Mouse (Mus musculus): ENCODE data around the gene Mpped2.
A peak's percentile ranks its signal among the peaks of the same experiment; 100 is the strongest.

The Mpped2 gene

DNA sequence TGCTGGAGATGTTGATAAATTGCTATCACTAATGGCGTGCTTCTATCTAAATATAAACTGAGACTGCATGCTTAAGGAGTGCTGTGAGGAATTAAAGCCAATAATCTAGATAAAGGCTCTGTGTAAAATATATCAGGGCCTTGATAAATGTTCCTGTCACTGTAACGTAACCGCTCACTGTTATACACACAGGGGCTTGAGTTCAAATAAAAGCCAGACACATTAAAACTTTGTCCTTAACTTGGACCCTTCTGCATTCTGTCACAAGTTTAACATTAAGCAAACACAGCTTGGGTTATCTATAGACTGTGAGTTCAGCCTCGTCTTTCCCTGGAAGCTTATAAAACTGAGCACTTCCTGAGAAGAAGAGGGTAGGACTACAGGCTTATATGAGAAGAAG lies 164.6 kb downstream of the Mpped2 start:
- no peak for DNase-seq

DNA sequence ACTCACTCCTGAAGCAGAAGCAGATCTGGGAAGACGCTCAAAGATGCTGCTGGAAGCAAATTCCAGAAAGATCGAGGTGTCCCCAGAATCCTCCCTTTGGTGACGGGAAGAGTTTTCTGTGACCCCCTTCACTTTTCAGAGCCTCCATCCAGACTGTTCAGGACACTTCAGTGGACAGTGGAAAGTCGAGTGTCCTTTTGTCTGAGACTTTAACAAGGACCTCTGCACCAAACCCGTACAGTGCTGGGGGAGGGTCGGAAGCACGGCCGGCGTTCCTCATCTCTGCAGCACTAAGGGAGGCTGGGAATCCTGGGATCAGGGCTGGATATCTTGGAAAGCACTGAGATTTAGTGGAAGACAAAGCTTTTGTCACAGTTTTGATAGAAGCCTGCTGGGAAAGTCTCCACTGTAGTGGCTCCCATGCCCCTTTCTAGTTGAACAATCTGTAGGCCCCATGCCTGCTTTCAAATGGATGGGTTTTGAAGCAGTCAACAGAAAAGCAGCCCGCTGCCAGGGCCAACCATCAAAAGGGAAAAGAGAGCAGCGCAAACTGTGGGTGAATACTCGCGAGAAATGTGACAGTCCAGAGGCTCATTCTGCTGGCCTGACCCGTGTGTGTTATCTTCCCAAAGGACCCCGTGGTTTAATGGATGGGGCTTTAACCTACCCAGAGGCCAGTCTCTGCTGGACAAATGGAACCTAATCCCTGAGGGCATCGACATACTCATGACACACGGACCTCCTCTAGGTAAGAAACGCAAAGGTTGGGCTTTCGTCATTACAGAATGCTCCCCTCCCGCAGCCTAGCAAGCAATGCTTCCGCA lies 168.0 kb downstream of the Mpped2 start:
- DNase-seq = no peak

DNA sequence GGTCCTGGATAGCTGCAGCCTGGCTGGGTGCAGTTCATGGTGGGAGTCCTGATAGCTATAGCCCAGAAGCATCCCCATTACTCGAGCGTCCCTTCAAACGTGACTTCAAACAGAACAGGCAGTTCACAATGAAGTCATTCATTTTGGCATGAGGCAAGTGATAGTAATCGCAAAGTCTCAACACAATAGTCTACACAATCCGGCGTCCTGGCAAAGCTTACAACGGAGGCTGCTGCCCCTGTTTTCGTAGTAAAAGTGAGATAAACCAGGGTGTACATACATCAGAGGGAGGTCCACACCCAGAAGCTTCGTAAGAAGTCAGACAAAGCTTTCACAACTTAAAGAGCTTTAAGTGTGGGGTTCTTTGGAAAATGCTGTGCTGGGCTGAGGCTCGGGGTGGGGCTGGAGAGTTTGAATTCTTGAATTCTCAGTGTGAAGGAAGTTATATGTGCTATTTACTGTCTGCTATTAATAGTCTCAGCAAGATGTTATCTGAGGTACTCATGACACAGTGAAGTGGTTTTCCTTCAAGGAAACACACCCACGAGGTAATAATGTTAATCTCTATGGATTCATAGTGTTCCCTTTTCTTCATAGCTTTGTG lies 170.1 kb downstream of the Mpped2 start:
- no peak for DNase-seq

DNA sequence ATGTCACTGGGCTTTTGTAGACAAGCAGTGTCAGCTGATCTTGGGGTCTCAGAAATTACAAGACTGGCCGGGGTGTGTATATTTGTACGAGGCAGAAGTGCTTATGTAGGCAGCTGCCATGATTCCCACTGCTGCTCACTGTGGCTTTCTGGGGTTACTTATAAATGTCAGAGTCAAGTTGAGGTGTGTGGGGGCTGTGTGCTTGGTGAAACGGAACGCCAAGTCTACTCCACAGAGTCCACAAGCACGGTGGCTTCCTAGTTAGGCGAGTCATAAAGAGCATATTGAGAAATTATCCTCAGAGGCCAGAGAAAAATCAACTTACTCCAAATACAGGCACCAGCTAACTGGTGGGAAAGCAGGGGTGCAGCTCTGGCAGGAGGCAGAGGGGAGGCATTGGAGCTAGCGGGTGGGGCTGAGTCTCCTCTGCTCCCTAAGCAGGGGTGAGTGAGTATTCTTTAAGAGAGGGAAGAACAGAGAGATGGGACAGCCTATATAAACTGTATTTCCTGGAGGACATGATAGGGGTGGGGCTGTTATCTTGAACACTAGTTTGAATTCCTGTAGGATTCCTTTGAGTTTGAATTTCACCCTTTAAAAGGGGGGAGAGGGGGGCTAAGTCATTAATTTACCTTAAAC lies 172.2 kb downstream of the Mpped2 start:
- no peak for DNase-seq

DNA sequence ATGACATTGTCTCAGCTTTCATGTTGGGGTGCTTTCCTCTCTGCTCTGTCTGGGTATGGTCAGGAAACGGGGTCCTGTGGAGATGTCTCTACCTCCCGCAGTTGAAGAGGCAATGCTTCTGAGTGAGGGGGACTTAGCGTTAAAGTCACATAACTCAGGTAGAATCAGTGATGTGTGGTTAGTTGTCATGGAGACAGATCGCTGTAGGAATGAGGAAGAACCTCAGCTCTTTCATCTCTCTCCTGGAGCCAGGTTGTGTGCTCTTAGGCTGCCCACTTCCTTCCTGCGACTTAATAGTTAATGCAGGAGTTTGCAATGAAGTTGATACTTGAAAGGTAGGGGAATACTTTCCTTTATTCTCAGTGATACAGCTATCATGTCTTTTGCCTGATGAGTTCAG lies 173.2 kb downstream of the Mpped2 start:
- DNase-seq = no peak

DNA sequence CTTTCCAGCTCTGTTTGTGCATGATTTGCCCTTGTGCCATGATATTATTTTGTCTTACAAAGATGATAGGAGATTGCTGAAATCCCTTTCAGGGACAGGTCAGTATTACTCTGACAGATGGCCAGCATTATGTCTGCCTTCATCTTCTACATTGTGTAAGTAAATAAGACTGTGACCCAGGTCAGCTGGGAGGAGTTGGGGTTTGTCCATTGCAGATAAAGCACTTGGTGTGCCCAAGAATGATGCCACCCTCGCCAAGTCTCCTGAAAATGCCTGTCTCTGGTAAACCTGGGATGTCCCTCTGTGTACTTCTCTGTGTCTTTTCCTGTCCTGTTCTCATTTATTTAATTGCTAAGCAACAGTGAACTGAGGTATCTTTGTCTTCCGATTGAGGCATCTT lies 177.8 kb downstream of the Mpped2 start:
- no peak for DNase-seq

DNA sequence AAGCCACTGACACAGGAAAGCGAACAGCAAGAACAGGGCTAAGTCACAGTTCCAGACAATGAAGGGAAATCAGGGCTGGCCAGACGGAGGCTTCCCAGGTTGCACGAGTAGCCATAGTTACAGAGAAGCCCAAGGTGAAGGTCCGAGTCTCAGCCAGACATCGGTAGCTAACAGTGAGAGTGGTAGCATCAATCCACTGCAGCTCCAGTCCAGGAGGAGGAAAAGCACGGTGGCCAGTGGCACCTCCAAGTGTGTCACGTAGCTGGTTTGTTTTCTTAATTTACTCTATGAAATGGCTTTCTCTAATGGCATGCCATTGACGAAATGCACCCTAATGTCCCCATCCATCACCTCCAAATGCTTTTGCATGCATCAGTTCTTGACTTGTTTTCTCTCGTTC lies 180.1 kb downstream of the Mpped2 start:
- DNase-seq = no peak

DNA sequence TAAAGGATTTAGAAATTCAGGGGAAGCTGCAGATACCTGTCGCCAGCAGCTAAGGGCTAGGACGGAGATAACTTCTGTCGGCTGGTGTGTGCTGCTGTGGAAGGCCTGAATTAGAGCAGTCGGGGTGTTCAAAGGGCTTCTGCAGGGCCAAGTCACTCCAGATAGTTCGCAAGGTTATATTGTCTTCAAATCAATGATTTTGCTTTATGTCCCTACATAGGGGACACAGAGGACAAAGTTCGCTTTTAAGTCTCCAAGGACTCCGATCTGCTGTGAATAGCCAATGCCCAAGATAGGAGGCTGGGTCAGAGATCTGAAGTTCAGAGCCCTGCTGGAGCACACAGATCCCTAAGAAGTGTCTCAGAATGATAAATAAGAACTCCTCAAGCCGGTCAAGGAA lies 190.3 kb downstream of the Mpped2 start:
- no peak for DNase-seq

DNA sequence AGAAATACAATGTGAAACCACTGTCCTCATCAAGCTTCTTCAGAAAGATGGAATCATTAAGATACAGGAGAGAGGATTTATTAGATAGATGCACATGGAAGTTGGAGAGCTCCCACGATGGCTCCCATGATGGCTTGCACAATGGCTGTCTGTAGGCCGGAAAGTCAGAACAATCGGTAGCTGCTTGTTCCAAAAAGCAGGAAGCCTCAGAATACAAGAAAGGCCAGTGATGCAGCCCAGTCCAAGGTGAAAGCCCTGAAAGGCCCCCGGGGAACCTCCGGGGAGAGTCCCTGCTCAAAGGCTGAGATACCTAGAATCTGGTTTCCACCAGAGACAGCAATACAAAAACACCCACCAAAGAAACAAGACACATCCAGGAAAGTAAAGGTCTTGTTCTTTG lies 195.1 kb downstream of the Mpped2 start:
- no peak for DNase-seq

DNA sequence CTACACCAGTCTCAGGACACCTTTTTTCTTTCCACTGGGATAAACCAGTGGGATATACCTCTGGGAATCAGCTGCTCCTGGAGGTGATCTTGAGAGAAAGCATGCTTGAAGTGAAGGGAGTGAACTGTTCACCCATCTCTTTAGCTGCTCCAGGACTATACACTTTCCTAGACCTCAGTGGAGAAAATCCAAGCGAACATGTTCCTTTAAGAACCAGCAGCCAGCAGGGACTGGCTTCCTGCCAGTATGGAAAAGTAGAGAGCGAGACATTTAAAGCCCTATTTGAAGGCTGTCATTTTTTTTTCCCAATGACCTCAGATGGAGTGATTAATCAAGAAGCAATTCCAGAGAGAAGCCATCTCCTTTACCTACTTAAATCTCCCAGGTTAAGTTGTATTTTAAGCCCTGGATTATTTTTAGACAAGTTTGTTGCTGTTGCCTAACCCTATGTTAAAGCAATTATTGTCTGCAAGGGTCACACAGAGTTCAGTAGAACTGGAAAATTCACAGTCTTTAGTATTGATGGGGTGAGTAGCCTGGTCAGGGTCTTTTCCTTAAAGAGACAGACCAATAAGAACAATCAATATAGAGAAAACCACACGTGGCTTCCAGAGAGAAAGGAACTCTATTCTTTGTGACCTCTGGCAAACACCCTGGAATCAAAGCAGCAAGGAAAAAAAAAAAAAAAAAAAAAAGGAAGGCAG lies 196.4 kb downstream of the Mpped2 start:
- DNase-seq = peak; percentile 42

DNA sequence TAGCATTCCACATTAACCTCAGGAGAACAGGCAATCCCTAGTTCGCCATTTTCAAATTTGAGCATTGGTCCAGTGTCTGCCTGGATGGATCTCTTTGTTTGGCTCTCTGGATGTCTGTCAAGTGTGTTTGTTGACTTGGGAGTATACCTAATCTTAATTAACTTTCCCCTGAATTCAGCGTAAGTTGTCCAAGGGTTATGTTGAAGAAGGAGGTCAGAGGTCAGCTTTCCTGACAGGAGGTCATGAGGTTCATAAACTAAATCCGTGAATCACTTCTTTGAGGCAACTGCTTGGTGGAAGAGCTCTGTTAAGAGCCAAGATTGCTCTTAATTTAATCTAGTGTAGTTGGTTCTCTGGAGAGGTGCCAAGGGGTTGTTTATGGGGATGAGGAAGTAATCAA lies 200.3 kb downstream of the Mpped2 start:
- no peak for DNase-seq

DNA sequence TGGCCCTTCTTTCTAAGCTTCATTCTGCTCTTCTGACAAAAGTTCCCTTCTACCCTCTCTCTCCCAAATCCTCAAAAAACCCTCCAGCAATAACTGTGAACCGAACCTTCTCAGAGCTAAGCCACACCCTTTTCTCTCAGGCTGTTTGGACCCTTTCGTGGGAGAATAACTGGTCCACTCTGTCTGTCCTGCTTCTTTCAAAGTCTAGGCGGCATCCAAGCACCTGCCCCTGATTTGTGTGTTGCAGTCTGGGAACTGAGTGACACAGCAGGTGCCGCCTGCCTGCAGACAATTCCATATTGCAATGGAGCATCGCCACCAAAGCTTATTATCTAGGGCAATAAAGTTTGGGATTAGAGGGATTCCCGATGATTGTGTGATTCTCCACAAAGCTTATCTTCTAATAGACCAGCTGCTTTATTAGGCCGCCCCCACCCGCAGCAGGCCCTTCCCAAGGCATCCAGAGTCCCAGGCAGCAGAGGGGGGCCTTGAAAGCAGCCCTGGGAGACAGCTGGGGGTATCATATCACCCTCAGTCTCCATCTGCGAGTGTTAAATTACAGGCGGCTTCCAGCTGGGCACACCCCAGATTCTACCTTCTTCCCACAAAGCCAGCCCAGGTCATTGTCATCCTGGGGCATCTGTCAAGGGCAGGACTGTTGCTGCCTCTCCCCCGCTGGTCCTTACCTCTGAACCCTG lies 202.4 kb downstream of the Mpped2 start:
- no peak for DNase-seq

DNA sequence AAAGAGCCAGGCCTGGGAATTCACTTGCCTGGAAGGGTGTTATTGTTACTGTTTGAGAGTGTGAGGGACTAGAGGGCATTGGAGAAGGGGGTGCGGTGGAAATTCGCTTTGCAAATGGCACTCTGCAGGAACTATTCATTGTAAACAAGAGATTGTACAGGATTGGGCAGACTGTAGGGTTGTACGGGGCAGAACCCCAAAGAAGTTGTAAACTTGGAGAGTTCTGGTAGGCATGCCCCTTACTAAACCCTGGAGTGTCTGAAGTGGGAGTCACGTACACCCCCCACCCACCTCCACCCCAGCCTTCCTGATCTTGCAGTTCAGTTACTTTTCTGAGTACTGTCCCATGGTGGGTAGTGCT lies 202.9 kb downstream of the Mpped2 start:
- DNase-seq = no peak

DNA sequence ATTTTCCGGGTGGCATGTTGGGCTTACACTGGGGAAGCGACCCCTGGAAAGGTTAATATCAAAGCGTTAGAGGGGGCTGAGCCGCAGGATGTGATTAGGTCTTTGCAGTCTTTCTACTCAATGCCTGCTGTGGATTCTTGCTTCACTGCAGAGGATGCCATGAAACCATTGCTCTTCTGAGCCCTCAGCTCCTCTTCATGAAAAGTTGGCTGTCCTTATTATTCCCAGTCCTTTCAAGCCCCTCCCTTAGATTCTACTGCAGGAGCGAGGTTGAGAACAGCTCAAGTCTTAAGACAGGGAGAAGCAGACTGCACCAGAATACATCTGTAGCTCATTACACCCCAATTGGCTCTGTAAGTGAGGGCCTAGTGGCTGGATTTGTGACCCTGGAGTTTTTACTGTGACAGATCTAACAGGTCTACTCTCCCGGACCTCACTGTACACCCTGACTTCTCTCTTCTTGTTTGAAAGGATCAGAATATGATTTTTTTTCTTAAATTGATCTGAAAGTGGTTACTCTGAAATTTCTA lies 218.9 kb downstream of the Mpped2 start:
- no peak for DNase-seq

Data from kidney, adult 18-20 months (tissue).